In the genomic region with DNA sequence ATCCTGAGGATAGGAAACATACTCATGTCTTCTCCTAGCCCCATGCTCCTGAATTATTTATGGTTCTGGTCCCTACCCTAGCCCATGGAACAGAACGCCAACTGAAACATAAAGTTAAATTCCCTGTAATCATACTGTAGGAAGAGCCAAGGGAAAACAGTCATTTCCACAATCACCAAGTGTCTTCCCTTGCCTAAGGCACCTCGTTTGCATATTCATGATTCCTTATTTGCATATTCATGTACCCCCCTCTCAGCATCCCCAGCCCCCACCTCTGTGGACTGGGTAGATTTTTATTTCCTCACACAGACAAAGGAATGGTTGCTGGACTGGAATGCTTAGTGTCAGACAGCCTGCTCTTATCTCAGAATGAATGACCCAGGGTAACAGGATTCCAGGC, we compare ENCODE assay signal across 12 mouse cellular contexts.
DNase-seq lines count a peak whose midpoint lies in the region; ATAC-seq and TF ChIP-seq lines count a peak whose summit lies in the region.
"Had no signal": no experiment of that assay in that cellular context is flagged by ENCODE, and none has a peak within 500 bp of the region (broad histone marks: within the 10 kb centered on the region; RNA-seq: fewer than 3 reads in every experiment).

No protein-coding gene starts in this region.

- no peak overlapping the region for H3K9ac ChIP-seq in heart, embryonic 15.5 days
- no peak overlapping the region for H3K9ac ChIP-seq in heart, embryonic 11.5 days (ENCODE audit: low read depth, low read length)
- no peak overlapping the region for H3K9ac ChIP-seq in forebrain, postnatal 0 days
- H3K9ac ChIP-seq in midbrain, embryonic 16.5 days (ENCODE audit: low read depth, low read length), result no peak overlapping the region
- H3K9ac ChIP-seq: embryonic facial prominence, embryonic 13.5 days; liver, embryonic 15.5 days had no signal

- H3K4me3 ChIP-seq in heart, embryonic 15.5 days, result no peak overlapping the region
- no peak overlapping the region for H3K4me3 ChIP-seq in heart, embryonic 11.5 days (ENCODE audit: low read depth, low read length)
- H3K4me3 ChIP-seq in forebrain, postnatal 0 days (ENCODE audit: low read depth, low read length), result no peak overlapping the region
- H3K4me3 ChIP-seq in midbrain, embryonic 16.5 days (ENCODE audit: low read depth, low read length), result no peak overlapping the region
- H3K4me3 ChIP-seq: embryonic facial prominence, embryonic 13.5 days; layer of hippocampus, adult 2 months; liver, embryonic 15.5 days had no signal

- no peak for ATAC-seq in heart, embryonic 15.5 days (replicated peaks; ENCODE audit: insufficient number of reproducible peaks, insufficient read depth, low FRiP score, low read depth)
- no peak for ATAC-seq in heart, embryonic 11.5 days (replicated peaks; ENCODE audit: insufficient number of reproducible peaks, low FRiP score, low TSS enrichment)
- peak; percentile 92 for ATAC-seq in forebrain, postnatal 0 days
- ATAC-seq in midbrain, embryonic 16.5 days, result peak; percentile 79

- no peak overlapping the region for H3K4me2 ChIP-seq in heart, embryonic 15.5 days
- no peak overlapping the region for H3K4me2 ChIP-seq in heart, embryonic 11.5 days
- no peak overlapping the region for H3K4me2 ChIP-seq in forebrain, postnatal 0 days (ENCODE audit: low read depth)
- H3K4me2 ChIP-seq in midbrain, embryonic 16.5 days (ENCODE audit: low read length), result no peak overlapping the region
- H3K4me2 ChIP-seq: embryonic facial prominence, embryonic 13.5 days; liver, embryonic 15.5 days had no signal

- H3K36me3 ChIP-seq in heart, embryonic 15.5 days, result no peaks in the 10 kb centered on the region
- no peaks in the 10 kb centered on the region for H3K36me3 ChIP-seq in heart, embryonic 11.5 days (ENCODE audit: control insufficient read depth, insufficient read depth, low read length)
- H3K36me3 ChIP-seq in forebrain, postnatal 0 days (ENCODE audit: insufficient read depth), result peaks cover 28% of the 10 kb centered on the region
- H3K36me3 ChIP-seq in midbrain, embryonic 16.5 days (ENCODE audit: control insufficient read depth, insufficient read depth, low read length), result peaks cover 13% of the 10 kb centered on the region; the same call in 1 of the 2 replicates
- H3K36me3 ChIP-seq: embryonic facial prominence, embryonic 13.5 days; liver, embryonic 15.5 days had no signal

- 37% methylated on average over 2 of the region's 2 CpGs for WGBS in heart, embryonic 15.5 days
- WGBS in heart, embryonic 11.5 days (ENCODE audit: insufficient replicate concordance), result 37% methylated on average over 2 of the region's 2 CpGs
- WGBS in forebrain, postnatal 0 days, result 12% methylated on average over 2 of the region's 2 CpGs
- 32% methylated on average over 2 of the region's 2 CpGs for WGBS in midbrain, embryonic 16.5 days

- no peaks in the 10 kb centered on the region for H3K27me3 ChIP-seq in heart, embryonic 15.5 days
- H3K27me3 ChIP-seq in heart, embryonic 11.5 days (ENCODE audit: control insufficient read depth, insufficient read depth, low read length), result no peaks in the 10 kb centered on the region
- H3K27me3 ChIP-seq in forebrain, postnatal 0 days (ENCODE audit: insufficient read depth, low read length), result no peaks in the 10 kb centered on the region
- no peaks in the 10 kb centered on the region for H3K27me3 ChIP-seq in midbrain, embryonic 16.5 days (ENCODE audit: control insufficient read depth, insufficient read depth, low read depth, low read length)
- H3K27me3 ChIP-seq: embryonic facial prominence, embryonic 13.5 days; liver, embryonic 15.5 days had no signal

- no peak for TF ChIP-seq CTCF in forebrain, postnatal 0 days (IDR thresholded peaks at IDR 0.05; ENCODE audit: low read depth)

- DNase-seq in brain, adult 2 months (ENCODE audit: low read depth, low spot score), result peak; percentile 33
- DNase-seq in forebrain, postnatal 0 days, result peak; percentile 40
- DNase-seq in right cerebral cortex, postnatal 14 days, result no peak
- DNase-seq in right cerebral cortex, adult 2 months (ENCODE audit: low spot score in 2 of 2), result no peak
- DNase-seq: cerebellum, adult 8-10 months; kidney, adult 8-10 months had no signal

- H3K9me3 ChIP-seq in heart, embryonic 15.5 days (replicated peaks), result no peaks in the 10 kb centered on the region
- no peaks in the 10 kb centered on the region for H3K9me3 ChIP-seq in heart, embryonic 11.5 days (replicated peaks; ENCODE audit: control insufficient read depth, low read length)
- no peaks in the 10 kb centered on the region for H3K9me3 ChIP-seq in forebrain, postnatal 0 days (ENCODE audit: low read length)
- no peaks in the 10 kb centered on the region for H3K9me3 ChIP-seq in midbrain, embryonic 16.5 days (replicated peaks; ENCODE audit: control insufficient read depth, low read length, poor library complexity, severe bottlenecking)
- H3K9me3 ChIP-seq: embryonic facial prominence, embryonic 13.5 days; liver, embryonic 15.5 days had no signal

- H3K4me1 ChIP-seq in heart, embryonic 15.5 days (replicated peaks), result peaks cover 48% of the 10 kb centered on the region
- H3K4me1 ChIP-seq in heart, embryonic 11.5 days (ENCODE audit: control insufficient read depth, insufficient read depth, low read length), result peaks cover 26% of the 10 kb centered on the region
- H3K4me1 ChIP-seq in forebrain, postnatal 0 days (ENCODE audit: insufficient read depth), result peaks cover 12% of the 10 kb centered on the region; the same call in 1 of the 2 replicates
- H3K4me1 ChIP-seq in midbrain, embryonic 16.5 days (ENCODE audit: control insufficient read depth, insufficient read depth, low read length), result peaks cover 10% of the 10 kb centered on the region; the same call in 1 of the 2 replicates
- H3K4me1 ChIP-seq: liver, embryonic 15.5 days had no signal

- H3K27ac ChIP-seq in heart, embryonic 15.5 days, result peak overlapping the region; percentile 45; the same call in 1 of the 2 replicates
- H3K27ac ChIP-seq in heart, embryonic 11.5 days (ENCODE audit: low read depth, low read length), result no peak overlapping the region
- H3K27ac ChIP-seq in forebrain, postnatal 0 days (ENCODE audit: low read depth, low read length), result no peak overlapping the region
- H3K27ac ChIP-seq in midbrain, embryonic 16.5 days (ENCODE audit: low read length), result peak overlapping the region; percentile 68
- H3K27ac ChIP-seq: embryonic facial prominence, embryonic 13.5 days; layer of hippocampus, adult 2 months; liver, embryonic 15.5 days had no signal

Comparison
In these comparisons a context has a peak if more than half of its experiments do, and no peak if none do; other contexts are left out.
1. H3K27ac ChIP-seq: peak in heart, embryonic 15.5 days (single experiment) and midbrain, embryonic 16.5 days (single experiment); none in heart, embryonic 11.5 days (single experiment) and forebrain, postnatal 0 days (single experiment).
2. ATAC-seq: peak in forebrain, postnatal 0 days (single experiment) and midbrain, embryonic 16.5 days (single experiment); none in heart, embryonic 15.5 days (single experiment) and heart, embryonic 11.5 days (single experiment).
3. DNase-seq: peak in brain, adult 2 months (single experiment) and forebrain, postnatal 0 days (single experiment); none in right cerebral cortex, postnatal 14 days (single experiment) and right cerebral cortex, adult 2 months (0 of 2).